Mouse (Mus musculus) bone marrow macrophage, adult 2 months (primary cell): ENCODE measurements around the gene Obsl1. TPM values are rescaled to one million over a fixed set of nuclear protein-coding genes. Genes with fewer than 3 reads are reported as not detected.

Experiments used
- H3K27ac ChIP-seq: 2 replicates; pipeline ENCODE4 v1.5.1; 2012; ENCODE audit warnings: low read depth, low read length; ENCODE audit not compliant: insufficient read depth
- H3K4me1 ChIP-seq: 2 replicates; pipeline ENCODE4 v1.6.1; 2012; ENCODE audit warnings: low read length; ENCODE audit not compliant: control insufficient read depth, insufficient read depth
- H3K4me3 ChIP-seq: 2 replicates; pipeline ENCODE4 v1.5.1; 2012; ENCODE audit warnings: mild to moderate bottlenecking, low read length, moderate library complexity; ENCODE audit not compliant: insufficient read depth
- CTCF ChIP-seq: IDR thresholded peaks from 2 replicates; pipeline ENCODE4 v1.5.1; 2012; ENCODE audit warnings: low read depth, mild to moderate bottlenecking, low read length, moderate library complexity
- POLR2A ChIP-seq: IDR thresholded peaks from 2 replicates; pipeline ENCODE4 v1.6.1; 2012; ENCODE audit warnings: mild to moderate bottlenecking, low read depth, low read length, borderline replicate concordance
- polyA plus RNA-seq: library from polyadenylated mRNA; stranded (reverse); fragments of >200 nt; gene quantifications from 2 replicates; pipeline ENCODE4 v1.2.4, GENCODE M21; 2012; ENCODE audit not compliant: missing spikeins, insufficient read depth, insufficient read length

Obsl1 gene
- polyA plus RNA-seq = 0.33 TPM in 1 of 2 replicates, not detected in the other

DNA sequence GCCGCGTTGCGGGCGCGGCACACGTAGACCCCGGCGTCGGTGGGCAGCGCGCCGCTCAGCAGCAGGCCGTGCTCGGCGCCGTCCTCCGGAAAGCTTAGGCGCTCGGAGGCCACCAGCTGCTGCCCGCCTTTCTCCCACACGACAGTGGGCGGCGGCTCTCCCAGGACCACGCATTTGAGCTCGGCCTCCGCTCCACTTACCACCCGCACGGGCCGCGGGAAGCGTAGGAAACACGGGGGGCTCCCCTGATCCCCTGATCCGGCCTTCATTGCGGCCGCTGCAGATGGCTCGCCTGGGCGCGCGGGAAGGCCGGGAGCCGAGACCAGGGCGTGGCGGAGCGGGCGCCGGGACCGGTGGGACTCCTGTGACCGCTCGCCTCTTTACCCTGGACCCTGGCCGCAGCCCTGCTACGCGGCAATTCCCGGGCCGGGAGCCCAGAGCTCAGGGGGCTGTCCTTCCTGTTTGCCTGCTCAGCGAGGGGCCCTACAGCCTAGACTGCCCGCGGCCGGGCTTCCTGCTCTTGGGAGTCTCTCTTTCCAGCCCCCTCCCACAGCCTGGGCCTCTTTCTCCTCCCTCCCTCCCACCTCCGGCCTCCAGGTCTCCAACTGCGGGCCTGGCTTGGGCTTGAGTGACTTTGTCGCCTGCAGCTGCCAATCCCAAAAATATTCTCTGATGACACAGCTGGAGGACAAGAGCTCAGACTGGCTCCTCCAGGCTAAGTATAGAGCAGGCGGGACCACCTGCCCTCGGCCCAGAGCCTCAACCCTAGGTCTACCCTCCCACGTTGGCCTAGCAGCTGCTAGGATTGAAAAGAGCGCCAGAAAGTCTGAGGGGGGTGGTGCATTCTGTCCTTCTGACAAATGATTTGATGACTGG lies at the start of gene Obsl1:
TSS of gene Obsl1 (minus strand) at position 497 of the 876 bp plus-strand sequence.
- H3K4me1 ChIP-seq = no peaks in the 10 kb centered on the region
- H3K4me3 ChIP-seq = no peak within 1 kb of the TSS
- TF ChIP-seq POLR2A = no peak
- TF ChIP-seq CTCF = no peak
- no peak within 1 kb of the TSS for H3K27ac ChIP-seq

DNA sequence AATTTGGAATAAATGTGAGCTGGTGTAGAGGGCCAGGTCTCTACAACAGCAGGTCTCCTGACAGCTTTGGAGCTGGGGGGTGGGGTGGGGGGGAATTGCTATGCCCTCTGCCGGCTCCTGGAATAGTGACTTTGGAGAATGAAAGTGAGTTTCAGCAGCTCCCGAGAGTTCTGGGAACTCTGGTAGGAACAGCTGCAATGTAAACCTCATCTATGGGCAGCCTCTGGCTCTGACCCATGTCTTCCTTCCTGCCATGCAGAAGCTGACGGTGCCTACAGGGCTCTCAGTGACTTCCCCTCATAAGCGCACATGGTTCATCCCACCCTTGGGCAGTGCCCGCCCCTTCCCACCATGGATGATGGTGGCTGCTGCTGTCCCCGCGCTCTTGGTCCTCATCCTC lies 49.4 kb upstream of the Obsl1 start:
- Histone ChIP-seq H3K4me1 (peaks cover 6% of the 10 kb centered on the region), H3K4me3 (no peak overlapping the region), H3K27ac (no peak overlapping the region)
- TF ChIP-seq CTCF (no peak), POLR2A (no peak)

DNA sequence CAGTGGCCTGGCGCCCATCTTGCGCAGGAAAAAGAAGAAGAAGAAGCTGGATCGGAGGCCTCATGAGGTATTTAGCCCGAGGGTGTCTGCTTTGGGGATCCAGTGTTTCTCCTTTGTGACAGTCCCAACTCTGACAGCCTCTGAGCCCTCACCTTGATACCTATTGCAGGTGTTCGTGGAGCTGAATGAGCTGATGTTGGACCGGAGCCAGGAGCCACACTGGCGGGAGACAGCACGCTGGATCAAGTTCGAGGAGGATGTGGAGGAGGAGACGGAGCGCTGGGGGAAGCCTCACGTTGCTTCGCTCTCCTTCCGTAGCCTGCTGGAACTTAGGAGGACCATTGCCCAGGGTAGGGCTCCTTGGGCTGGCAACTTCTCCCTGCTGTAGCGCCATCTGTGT lies 44.3 kb upstream of the Obsl1 start:
- Histone ChIP-seq H3K4me1 (no peaks in the 10 kb centered on the region), H3K4me3 (no peak overlapping the region), H3K27ac (no peak overlapping the region)
- TF ChIP-seq POLR2A = no peak
- TF ChIP-seq CTCF = no peak

DNA sequence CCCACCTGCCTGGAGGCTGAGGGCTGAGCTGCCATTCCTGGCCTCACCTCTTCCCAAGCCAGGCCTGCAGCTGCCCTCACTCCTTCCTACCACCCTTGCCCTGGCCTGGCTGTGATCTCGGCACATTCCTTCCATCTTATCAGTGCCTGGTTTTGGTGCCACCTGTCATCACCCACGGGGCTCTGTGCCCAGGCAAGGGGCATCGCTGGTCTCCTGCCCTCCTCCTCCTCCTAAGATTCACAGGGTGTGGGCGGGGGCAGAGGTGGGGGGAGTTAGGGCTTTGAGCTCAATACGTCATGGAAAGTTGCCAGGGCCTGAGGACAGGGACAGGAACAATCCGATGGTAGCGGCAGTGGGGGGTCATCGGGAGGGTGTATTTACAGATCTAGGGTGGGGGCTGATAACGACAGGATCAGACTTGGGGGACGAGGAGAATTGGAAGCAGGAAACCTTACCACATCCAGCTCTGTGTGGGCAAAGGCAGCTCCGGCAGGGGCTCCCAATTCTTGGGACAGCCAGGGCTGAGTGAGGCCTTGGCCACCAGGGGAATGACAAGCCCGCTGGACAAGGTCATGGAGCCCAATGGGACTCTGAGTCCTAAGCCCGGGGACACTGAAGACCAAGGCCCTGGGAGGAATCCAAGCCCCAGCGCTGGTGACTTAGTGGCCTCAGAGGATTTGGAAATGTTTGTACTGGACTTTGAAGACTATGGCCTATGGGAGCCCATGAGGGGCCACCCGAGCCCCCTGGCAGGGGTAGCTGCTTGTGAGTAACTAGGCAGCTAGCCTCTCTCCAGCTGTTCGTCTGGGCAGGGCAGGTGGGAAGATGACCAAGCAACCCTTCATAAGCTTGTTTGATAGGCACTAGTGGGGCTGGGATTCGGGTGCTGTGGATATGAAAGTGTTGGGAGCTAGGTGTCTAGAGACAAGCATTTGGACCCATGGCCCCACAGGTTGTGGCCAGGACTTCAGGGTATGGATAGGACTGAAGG lies 43.3 kb upstream of the Obsl1 start:
- TF ChIP-seq POLR2A (no peak), CTCF (no peak)
- no peak overlapping the region for H3K27ac ChIP-seq

DNA sequence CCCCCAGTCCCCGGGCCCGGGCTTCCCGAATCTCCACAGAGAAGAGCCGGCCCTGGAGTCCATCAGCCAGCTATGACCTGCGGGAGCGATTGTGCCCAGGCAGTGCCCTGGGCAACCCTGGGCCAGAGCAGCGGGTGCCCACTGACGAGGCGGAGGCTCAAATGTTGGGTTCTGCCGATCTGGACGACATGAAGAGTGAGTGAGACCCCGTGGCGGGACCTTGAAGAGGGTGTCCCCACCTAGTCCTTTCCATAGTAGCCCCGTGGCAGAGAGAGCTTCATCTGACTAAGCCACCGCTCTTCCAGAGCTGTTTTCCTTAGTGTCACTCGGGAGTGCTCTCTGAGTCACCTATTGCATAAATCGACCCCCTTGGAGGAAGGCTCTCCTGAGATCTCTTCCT lies 42.6 kb upstream of the Obsl1 start:
- TF ChIP-seq POLR2A = no peak
- TF ChIP-seq CTCF = no peak
- H3K4me3 ChIP-seq = no peak overlapping the region
- no peak overlapping the region for H3K27ac ChIP-seq
- H3K4me1 ChIP-seq = no peaks in the 10 kb centered on the region

More for the DNA sequence above, 43.3 kb upstream of the Obsl1 start:
- no peak overlapping the region for H3K4me3 ChIP-seq
- H3K4me1 ChIP-seq = no peaks in the 10 kb centered on the region

DNA sequence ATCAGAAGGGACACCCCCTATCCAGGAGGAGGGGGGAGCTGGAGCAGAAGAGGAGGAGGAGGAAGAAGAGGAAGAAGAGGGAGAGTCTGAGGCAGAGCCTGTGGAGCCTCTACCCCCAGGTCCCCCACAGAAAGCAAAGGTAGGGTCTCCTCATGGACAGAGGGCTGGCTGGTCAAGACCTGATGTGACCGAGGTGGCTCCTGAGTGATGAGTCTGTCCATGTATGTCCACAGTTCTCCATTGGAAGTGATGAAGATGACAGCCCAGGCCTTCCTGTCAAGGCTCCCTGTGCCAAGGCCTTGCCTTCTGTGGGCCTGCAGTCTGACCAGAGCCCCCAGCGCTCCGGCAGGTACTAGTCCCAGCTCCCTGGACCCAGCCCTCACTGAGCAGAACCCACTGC lies 41.8 kb upstream of the Obsl1 start:
- Histone ChIP-seq H3K4me3 (no peak overlapping the region), H3K27ac (no peak overlapping the region), H3K4me1 (no peaks in the 10 kb centered on the region)
- TF ChIP-seq POLR2A (no peak), CTCF (no peak)

DNA sequence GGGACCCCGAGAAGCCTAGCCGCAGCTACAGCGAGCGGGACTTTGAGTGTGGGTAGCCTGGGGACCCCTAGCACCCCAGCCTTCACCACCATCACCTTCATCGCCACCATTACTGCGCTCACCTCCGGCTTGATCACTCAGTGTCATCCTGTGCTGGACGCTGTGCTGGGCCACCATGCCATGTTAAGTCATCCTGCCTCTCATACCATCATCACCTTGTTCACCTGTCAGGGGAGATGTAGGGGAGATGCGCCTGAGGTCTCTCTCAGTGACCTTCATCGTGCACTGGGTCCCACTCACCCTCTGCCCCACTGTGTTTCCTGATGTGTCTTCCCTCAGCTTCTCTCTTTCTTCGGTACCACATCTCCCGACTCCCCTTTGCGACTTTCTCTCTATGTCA lies 41.1 kb upstream of the Obsl1 start:
- Histone ChIP-seq H3K27ac (no peak overlapping the region), H3K4me3 (no peak overlapping the region), H3K4me1 (no peaks in the 10 kb centered on the region)
- TF ChIP-seq POLR2A (no peak), CTCF (no peak)

DNA sequence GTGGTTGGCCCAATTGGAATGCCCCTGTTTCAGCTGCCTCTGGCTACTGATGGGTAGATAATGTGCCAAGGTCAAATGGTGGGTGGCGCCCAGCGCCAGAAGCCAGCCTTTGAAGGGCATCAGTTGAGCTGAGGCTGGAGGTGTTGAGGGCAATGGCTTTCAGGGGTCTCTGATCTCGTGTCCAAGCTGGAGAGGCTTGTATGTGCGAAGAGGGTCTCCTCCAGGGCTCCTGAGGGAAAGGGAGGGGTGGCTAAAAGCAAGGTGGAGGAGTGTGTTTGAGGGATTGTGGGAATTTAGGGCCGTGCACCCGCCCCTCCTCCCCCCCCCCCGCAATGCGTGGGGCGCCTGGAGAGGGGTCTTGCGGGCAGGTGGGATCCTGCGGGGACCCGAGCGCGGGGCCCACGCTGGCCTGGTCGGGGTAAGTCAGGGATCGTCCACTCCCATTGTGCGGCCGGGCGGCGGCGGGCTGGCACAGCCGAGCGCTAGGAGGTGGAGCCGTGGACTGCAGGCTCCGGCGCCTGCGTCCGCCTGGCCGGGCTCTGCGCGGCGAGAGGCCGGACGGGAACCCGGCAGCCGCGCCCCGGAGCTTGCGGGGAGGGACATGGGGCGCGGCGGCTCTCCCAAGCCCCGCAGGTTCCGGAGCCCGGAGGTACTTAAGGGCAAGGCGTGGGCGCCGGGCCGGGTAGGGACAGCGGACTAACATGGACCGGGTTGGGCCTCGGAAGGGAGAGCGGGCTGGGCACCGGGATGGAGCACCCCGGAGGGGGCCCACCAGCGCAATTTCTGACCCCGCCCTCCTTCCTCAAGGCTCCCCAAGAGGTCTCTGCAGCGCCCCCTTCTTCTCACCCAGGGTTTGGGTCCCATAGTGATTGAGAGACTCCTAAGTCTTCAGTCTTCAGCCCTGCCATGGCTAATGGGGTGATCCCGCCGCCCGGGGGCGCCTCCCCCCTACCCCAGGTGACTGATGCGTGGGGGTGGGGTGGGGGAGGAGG lies 40.0 kb upstream of the Obsl1 start, which contains the start of gene Slc4a3:
TSS of gene Slc4a3 (plus strand) at position 302 of the 992 bp plus-strand sequence.
- TF ChIP-seq POLR2A (no peak), CTCF (no peak)
- no peaks in the 10 kb centered on the region for H3K4me1 ChIP-seq
- H3K27ac ChIP-seq = no peak within 1 kb of the TSS
- H3K4me3 ChIP-seq = peak within 1 kb of the TSS; percentile 52

DNA sequence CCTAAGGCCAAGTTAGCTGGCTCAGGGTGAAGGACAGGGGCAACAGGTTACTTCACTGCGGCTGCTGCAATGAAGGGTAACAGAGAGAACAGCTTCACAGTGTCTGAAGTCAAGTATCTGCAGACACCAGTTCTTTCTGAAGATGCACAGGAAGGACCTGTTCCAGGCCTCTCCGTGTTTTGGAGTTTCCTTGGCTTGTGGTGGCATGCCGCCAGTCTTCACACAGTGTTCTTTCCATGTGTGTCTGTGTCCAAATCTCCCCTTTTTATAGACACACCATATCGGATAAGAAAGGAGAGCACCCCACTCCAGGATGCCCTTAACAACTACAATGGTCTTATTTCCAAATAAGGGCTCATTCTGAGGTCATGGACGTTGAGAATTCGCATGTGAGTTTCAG lies 38.1 kb upstream of the Obsl1 start:
- no peak for TF ChIP-seq CTCF
- no peak for TF ChIP-seq POLR2A
- H3K4me3 ChIP-seq = no peak overlapping the region

More for the DNA sequence above, 38.1 kb upstream of the Obsl1 start:
- no peaks in the 10 kb centered on the region for H3K4me1 ChIP-seq
- no peak overlapping the region for H3K27ac ChIP-seq
